Mouse (Mus musculus): ENCODE results near the gene Zfand2a.

The Zfand2a gene

GRCm38 (mm10) chr5:139466801-139467200, 17.5 kb downstream of the Zfand2a start:
- DNase-seq (ENCODE audit: low read depth, low spot score), result no peak

DNA sequence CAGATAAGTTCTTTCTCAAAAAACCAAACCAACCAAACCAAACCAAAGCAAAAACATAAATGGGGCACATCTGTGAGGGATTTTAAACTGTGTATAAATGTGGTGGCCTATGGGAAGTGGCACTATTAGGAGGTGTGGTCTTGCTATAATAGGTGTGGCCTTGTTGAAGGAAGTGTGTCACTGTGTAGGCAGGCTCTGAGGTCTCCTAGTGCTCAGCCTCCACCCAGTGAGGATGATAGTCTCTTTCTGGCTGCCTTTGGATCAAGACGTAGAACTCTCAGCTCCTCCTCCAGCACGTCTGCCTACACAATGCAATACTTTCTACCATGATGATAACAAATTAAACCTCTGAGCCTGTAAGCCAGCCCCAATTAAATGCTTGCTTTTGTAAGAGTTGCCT, 18.0 kb downstream of the Zfand2a start:
- no peak for DNase-seq (ENCODE audit: low read depth, low spot score)

DNA sequence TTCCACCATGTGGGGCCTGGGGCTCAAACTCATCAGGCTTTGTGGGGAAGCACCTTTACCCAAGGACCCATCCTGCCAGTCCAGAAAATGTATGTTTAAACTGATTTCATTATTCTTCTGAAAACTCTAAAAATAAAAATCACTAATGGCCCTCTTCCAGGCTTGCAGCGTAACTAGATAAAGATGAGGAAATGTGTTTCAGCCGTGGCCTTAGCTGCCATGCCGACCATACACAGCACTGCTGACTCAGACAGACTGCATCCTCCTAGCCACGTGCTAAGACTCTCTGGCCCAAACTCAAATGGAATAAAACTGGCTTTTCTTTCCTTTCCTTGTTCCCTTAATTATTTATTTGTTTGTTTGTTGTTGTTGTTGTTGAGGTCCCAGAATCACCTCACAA, 19.5 kb downstream of the Zfand2a start:
- DNase-seq (ENCODE audit: low read depth, low spot score), result no peak

GRCm38 (mm10) chr5:139460384-139461067, 23.8 kb downstream of the Zfand2a start, which contains the start of gene 3110082I17Rik:
Gene 3110082I17Rik (minus strand): TSS chr5:139460527.
- peak; percentile 99 for DNase-seq (ENCODE audit: low read depth, low spot score)

DNA sequence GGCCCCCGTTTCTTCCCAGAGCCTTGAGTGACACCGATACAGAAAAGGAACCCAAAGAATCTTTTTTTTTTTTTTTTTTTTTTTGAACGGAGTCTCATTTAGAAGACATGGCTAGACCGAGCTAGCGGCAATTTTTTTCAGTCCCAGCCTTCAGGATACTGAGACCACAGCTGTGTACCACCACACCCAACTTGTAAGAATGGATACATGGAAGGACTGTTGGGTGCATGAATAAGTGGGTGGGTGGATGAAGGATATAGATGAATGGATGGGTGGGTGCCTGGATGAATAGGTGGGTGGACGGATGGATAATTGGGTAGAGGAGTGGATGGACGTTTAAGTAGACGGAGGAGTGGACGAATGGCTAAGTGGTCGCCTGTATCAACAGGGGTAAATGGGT, 24.4 kb downstream of the Zfand2a start:
- no peak for DNase-seq (ENCODE audit: low read depth, low spot score)

DNA sequence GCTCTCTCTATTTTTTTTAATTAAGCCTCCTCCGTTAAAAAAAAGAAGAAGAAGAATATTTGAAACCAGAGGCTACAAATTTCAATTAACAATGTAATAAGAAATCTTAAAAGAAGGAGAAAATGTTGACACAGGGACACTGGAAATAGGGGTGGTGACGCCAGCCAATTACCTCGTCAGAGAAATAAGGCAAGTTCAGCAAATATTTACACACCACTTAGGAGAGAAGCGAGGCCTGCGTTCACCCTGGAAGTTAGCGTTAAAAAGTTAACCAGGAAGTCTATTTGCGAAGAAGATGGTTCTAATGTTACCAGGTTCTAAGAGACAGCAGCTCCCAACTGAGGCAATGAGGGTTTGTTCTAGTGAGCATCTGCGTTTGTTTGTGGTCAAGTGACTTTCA, 27.1 kb downstream of the Zfand2a start:
- DNase-seq (ENCODE audit: low read depth, low spot score), result no peak

DNA sequence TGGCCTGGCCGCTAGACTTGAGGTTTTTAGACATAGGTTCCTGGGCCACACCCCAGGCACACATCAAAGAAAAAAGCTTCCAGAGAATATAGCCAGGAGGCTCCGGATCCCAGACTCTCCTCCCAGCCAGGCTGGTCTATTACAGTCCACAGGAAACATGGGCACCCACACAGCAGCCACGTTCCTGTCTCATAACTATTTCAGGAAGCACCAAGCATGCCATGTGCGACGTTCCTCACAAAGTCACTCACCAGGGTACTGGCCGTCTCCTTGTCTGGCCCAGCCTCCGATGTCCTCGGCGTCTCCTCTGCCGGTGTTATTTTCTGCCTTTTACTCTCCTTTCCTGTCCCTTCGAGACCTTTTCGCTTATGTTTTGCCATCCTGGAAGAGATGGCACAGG, 29.2 kb downstream of the Zfand2a start:
- DNase-seq (ENCODE audit: low read depth, low spot score), result no peak

DNA sequence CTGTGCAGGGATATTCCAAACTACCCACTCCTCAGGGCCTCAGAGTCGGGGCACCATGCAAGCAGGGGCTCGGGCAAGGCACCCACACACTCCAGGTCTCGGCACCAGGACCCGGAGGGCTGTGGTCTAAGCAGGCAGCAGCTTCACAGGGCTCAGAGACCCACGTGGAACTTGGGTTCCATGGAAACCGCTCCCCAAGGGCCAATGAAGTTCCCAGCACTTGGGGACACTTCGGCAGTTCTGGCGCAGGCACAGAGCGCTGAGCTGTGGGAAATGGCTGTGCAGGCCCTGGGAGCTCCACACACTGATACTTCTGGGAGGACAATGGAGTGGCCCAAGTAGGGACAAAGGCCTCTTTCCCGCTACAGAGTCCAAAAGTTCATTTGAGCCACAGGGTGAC, 31.3 kb downstream of the Zfand2a start:
- no peak for DNase-seq (ENCODE audit: low read depth, low spot score)

GRCm38 (mm10) chr5:139449926-139450325, 34.4 kb downstream of the Zfand2a start:
- DNase-seq (ENCODE audit: low read depth, low spot score), result peak; percentile 44

- DNase-seq (ENCODE audit: low read depth, low spot score), result peak; percentile 34
Measured at GRCm38 (mm10) chr5:139449161-139449791, 35.1 kb downstream of the Zfand2a start.

DNA sequence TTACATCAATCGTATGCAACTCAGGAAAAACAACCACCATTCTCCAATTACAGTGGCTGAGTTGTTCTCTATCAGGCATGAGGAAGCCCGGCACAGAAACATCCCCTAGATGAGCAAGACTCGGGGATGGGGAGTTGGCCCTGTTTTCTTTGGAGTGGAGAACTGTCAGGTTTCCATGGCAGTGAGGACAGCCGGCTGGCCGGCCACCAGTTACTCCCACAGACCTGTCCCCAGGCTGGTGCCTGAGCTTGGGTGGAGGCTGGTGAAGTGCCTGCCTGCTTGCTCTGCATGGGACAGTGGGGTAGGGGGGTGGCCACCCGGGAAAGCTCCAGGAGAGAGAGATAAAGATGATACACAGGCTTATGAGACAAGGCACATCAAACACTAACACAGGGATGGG, 36.3 kb downstream of the Zfand2a start:
- DNase-seq (ENCODE audit: low read depth, low spot score), result no peak

- DNase-seq (ENCODE audit: low read depth, low spot score), result no peak
Measured at GRCm38 (mm10) chr5:139445258-139445657, 39.1 kb downstream of the Zfand2a start.

- no peak for DNase-seq (ENCODE audit: low read depth, low spot score)
Measured at GRCm38 (mm10) chr5:139442962-139443361, 41.4 kb downstream of the Zfand2a start.

DNA sequence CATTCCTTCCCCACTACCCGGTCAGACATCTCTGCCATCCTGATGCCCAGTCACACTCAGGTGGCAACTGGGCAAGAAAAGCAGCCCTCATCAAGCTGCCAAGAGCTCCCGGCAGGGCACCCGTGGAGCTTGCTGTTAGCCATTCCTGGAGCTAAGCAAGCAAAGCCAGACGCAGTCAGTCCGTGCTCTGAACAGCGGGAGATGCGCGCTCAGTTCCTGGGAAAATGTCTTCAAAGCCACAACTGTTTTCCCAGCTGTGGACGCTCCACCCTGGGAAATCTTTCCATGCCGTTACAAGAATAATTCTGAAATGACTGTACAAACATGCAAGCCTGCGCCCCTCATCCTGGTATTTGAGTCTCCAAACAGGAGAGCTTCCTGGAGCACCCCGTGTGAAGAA, 41.9 kb downstream of the Zfand2a start:
- peak; percentile 61 for DNase-seq (ENCODE audit: low read depth, low spot score)

DNA sequence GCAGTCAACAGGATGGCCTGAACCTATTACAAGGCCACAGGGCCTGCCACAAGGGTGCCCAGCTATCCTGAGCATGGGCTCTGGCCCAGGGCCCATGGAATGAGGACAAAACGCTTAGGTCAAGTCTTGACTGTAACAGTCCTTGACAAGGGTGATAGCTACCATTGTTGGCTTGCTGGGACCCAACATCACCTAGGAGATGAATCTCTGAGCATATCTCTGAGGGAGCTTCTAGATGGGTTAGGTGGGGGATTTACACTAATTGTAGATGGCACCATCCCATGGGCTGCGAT, 42.7 kb downstream of the Zfand2a start:
- no peak for DNase-seq (ENCODE audit: low read depth, low spot score)

GRCm38 (mm10) chr5:139440926-139441725, 43.2 kb downstream of the Zfand2a start:
- no peak for DNase-seq (ENCODE audit: low read depth, low spot score)

GRCm38 (mm10) chr5:139440451-139440850, 43.9 kb downstream of the Zfand2a start:
- no peak for DNase-seq (ENCODE audit: low read depth, low spot score)

DNA sequence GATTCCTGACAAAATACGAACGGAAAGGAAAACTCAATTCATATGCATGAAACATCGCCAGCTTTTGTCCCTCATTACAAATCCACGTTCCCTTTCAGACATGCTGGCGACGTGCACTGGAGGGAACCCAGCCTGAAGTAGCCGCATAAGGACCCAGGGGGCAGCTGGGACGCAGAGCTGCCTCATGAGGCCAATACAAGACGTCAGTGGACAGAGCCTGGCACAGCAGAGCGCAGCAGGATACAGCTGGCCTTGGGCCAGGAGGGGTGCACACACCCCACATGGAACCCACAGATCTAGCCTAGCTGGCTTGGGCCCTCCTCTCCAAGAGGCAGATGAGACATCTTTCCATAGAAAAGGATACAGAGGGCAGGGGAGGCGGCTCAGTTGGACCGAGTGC, 45.9 kb downstream of the Zfand2a start:
- DNase-seq (ENCODE audit: low read depth, low spot score), result no peak

- DNase-seq (ENCODE audit: low read depth, low spot score), result no peak
Measured at GRCm38 (mm10) chr5:139437769-139438168, 46.6 kb downstream of the Zfand2a start.

DNA sequence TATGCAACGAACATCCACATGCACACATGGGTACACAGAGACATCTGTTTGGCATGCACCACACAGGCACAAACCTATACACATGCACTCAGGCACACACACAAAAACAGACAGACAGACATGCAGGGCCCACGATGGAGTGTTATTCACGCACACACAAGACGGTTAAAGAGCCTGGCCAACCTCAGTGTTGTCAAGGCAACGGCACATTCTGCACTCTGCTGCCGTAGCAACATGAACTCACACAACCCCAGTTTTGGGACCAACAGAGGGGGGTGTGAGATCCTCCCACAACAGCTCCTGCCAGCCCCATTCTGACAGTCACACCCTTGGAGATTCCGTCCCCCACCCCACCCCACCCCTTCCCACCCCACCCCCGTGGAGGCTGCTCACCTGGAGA, 49.4 kb downstream of the Zfand2a start:
- DNase-seq (ENCODE audit: low read depth, low spot score), result peak; percentile 66

DNA sequence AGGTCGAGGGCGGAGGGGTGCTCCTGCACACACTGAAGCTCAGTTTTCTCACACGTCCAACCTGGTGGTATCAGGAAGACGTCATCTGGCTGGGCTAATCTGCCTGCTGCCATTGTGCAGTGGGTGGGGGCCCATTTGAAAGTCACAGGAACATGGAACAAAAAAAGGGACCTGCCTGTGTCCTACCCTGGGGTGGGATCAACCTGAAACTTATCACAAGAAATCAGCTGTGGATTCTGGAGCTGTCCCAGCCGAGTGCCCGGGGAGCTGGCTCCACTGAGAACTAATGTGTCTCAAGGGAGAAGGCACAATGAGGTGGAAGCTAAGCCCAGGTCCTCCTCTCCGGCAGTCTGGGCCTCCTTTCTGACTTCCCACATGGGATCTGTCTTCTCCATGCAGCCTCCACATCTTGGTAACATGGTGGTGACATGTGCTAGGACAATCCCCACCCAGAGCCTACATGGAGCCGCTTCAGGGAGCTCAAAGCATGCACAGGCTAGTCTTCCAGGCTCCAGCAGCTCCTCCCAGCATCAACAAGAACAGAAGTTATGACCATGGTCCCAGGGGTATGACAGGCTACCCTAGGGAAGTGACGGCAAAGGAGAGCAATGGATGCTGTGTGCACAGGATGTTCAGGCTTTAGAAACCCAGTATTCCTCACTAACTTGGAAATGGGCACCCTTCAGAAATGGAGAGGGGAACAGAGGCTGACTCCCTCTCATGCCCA, 50.3 kb downstream of the Zfand2a start:
- no peak for DNase-seq (ENCODE audit: low read depth, low spot score)
